Mouse (Mus musculus): ENCODE data around the gene Ston1.

GRCm38 (mm10) chr17:88703112-88703511 lies 105.6 kb downstream of the Ston1 start:
- no peak for TF ChIP-seq CTCF (IDR thresholded peaks at IDR 0.05; ENCODE audit: insufficient read depth, low read length)
- TF ChIP-seq POLR2A (IDR thresholded peaks at IDR 0.05; ENCODE audit: borderline replicate concordance, extremely low read depth, low read depth, low read length) = no peak

Measured in lung, adult 2 months (tissue).